Mouse (Mus musculus) forebrain, postnatal 0 days (tissue): ENCODE measurements at regions not wholly inside any gene's neighbourhood (a gene's known extent, or its start where the extent isn't known, plus 50 kb on each side); places are given as distances from the start of the nearest gene placed in this dataset.

Experiments used
- ATAC-seq: fragments of 200-750 bp; cut with Nextera tagmentation; 2 replicates; pipeline ENCODE4 v1.8.0; 2017; ENCODE audit warnings: mild to moderate bottlenecking, moderate library complexity
- DNase-seq: peaks from one replicate; pipeline ENCODE4 v3.0.0-alpha.2; 2015
- H3K27ac ChIP-seq: fragments of 300-500 bp; sonication (generic); 2 replicates; pipeline ENCODE4 v1.5.1; 2014; ENCODE audit warnings: low read depth, mild to moderate bottlenecking, antibody characterized with exemption, low read length, moderate library complexity, mixed read lengths
- H3K27me3 ChIP-seq: fragments of 300-500 bp; sonication (generic); 2 replicates; pipeline ENCODE4 v1.6.1; 2014; ENCODE audit warnings: mild to moderate bottlenecking, low read length, mixed read lengths; ENCODE audit not compliant: insufficient read depth
- H3K36me3 ChIP-seq: fragments of 300-500 bp; sonication (generic); 2 replicates; pipeline ENCODE4 v1.6.1; 2014; ENCODE audit warnings: mild to moderate bottlenecking, moderate library complexity; ENCODE audit not compliant: insufficient read depth
- H3K4me1 ChIP-seq: fragments of 300-500 bp; sonication (generic); 2 replicates; pipeline ENCODE4 v1.6.1; 2014; ENCODE audit warnings: antibody characterized with exemption; ENCODE audit not compliant: insufficient read depth
- H3K4me2 ChIP-seq: fragments of 300-500 bp; sonication (generic); 2 replicates; pipeline ENCODE4 v1.6.1; 2014; ENCODE audit warnings: low read depth, mild to moderate bottlenecking, moderate library complexity
- H3K4me3 ChIP-seq: fragments of 300-500 bp; sonication (generic); 2 replicates; pipeline ENCODE4 v1.5.1; 2014; ENCODE audit warnings: low read depth, low read length, mixed read lengths
- H3K9ac ChIP-seq: fragments of 300-500 bp; sonication (generic); 2 replicates; pipeline ENCODE4 v1.6.1; 2014; ENCODE audit warnings: mild to moderate bottlenecking
- H3K9me3 ChIP-seq: fragments of 300-500 bp; sonication (generic); 2 replicates; pipeline ENCODE4 v1.6.1; 2016; ENCODE audit warnings: low read length
- CTCF ChIP-seq: sonication (generic); IDR thresholded peaks from 2 replicates; pipeline ENCODE4 v1.5.1; 2016; ENCODE audit warnings: antibody characterized with exemption, control low read depth, low read depth
- WGBS: fragments of 180-500 bp; shearing (Covaris S2); extraction: QIAGEN DNeasy Blood & Tissue Kit; methylation state at CpG from one replicate; pipeline ENCODE4 v1.1.7; 2014; 5-methylcytosine and 5-hydroxymethylcytosine counted together

DNA sequence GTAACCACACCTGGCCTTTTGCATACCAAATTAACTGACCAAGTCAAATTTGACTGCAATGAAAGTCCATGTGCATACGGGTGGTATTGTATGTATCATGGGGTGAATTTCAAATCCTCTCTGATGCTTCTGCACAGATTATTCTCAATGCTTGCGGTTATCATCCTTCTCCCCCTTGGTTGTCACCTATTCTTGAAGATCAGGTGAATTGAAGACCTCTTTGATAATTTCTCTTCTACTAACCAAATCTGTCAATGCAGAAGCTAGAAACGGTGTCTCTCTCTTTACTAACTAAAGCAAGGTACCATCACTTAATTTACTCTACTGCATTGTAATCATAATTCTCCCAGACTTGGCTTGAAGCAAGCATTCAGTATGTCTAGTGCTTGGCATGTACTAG lies 235.7 kb upstream of the Plscr5 start:
- Histone ChIP-seq H3K4me2 (no peak overlapping the region), H3K4me3 (no peak overlapping the region), H3K27ac (no peak overlapping the region), H3K36me3 (no peaks in the 10 kb centered on the region), H3K9me3 (no peaks in the 10 kb centered on the region), H3K9ac (no peak overlapping the region), H3K27me3 (no peaks in the 10 kb centered on the region), H3K4me1 (no peaks in the 10 kb centered on the region)
- no peak for TF ChIP-seq CTCF
- WGBS = 92% methylated on average over 3 of the region's 3 CpGs
- no peak for DNase-seq
- no peak for ATAC-seq

DNA sequence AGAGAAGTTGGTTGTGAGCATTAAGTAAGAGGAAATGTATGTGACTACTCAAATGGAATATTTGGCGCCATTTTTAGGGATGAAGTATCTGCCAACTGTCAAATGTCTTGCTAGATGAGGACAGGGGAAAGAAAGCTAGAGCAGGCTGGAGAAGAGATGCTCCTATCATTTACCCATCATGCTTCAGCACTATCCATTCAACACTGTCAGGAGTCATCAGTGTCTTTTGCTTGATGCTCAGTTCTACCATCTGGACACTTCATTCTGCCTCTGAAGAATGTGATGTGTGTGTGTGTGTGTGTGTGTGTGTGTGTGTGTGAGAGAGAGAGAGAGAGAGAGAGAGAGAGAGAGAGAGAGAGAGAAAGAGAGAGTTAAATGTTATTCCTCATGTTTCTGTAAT lies 244.0 kb upstream of the Plscr5 start:
- no peak overlapping the region for H3K27ac ChIP-seq
- no peaks in the 10 kb centered on the region for H3K4me1 ChIP-seq
- no peaks in the 10 kb centered on the region for H3K9me3 ChIP-seq
- no peak overlapping the region for H3K4me2 ChIP-seq
- 85% methylated on average over 1 of the region's 1 CpGs for WGBS
- no peaks in the 10 kb centered on the region for H3K36me3 ChIP-seq
- DNase-seq = no peak
- ATAC-seq = no peak
- no peak for TF ChIP-seq CTCF
- no peak overlapping the region for H3K9ac ChIP-seq
- H3K27me3 ChIP-seq = no peaks in the 10 kb centered on the region
- no peak overlapping the region for H3K4me3 ChIP-seq

DNA sequence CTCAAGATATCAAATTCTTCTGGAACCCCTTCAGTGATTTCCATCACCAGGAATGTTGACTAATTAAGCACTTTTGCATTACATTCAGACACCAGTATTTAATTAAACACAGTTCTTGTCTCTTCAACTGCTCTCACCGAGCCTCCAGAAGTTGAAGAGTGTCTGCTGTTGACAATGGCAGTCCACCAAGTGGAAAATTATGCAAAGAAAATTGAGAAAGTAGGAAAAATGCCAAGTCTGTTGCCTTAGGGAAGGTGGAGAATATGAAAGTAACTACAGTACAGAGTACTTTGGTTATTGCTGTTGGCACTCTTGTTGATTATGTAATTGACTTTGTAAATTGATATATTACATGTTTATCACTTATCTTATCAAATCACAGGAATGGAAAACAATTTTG lies 250.7 kb upstream of the Plscr5 start:
- ATAC-seq (no peak), DNase-seq (no peak)
- Histone ChIP-seq H3K9me3 (no peaks in the 10 kb centered on the region), H3K36me3 (no peaks in the 10 kb centered on the region), H3K9ac (no peak overlapping the region), H3K27ac (no peak overlapping the region), H3K4me1 (no peaks in the 10 kb centered on the region), H3K27me3 (no peaks in the 10 kb centered on the region), H3K4me2 (no peak overlapping the region), H3K4me3 (no peak overlapping the region)
- TF ChIP-seq CTCF = no peak
- 5% methylated on average over 1 of the region's 1 CpGs for WGBS

DNA sequence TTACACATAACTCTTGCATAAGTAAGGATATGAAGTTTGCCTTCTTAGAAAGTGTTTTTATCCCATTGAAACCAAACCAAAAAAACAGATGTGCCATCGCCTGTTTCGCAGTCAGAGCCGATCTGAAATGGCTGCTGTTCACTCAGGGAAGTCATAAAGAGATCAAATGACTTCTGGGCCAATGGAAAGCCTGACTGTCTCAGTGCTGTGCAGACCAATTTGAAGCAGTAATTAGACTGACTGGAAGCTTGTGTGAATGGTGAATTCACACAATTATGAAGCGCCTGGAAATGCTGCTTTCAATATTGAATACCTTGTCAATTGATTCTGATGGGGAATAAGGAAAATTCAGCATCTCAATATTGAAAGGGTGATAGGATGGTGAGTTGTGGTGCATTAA lies 254.0 kb upstream of the Plscr5 start:
- H3K4me1 ChIP-seq = no peaks in the 10 kb centered on the region
- no peak overlapping the region for H3K9ac ChIP-seq
- DNase-seq = no peak

DNA sequence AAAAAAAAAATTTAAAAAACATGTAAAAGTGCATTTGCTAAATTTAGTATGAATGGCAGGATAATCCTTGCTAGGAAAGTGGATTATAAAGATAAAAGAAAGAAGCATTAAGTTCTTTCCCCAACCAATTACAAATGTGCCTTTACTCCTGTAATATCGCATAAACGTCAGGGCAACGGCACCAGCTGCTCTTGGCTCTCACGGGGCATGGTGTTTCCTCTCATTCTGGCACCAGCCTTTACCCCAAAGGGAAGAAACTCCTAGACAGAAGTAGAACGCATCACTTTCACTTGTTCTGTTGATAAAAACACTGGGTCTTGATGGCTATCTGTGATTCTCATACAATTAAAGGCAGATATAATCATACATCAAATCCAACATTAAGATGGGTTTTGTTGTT lies 288.7 kb upstream of the Plscr5 start:
- Histone ChIP-seq H3K4me3 (no peak overlapping the region), H3K27me3 (no peaks in the 10 kb centered on the region), H3K36me3 (no peaks in the 10 kb centered on the region), H3K9me3 (no peaks in the 10 kb centered on the region), H3K4me1 (no peaks in the 10 kb centered on the region), H3K27ac (no peak overlapping the region), H3K9ac (no peak overlapping the region), H3K4me2 (no peak overlapping the region)
- no peak for ATAC-seq
- WGBS = 53% methylated on average over 5 of the region's 5 CpGs
- DNase-seq = no peak
- TF ChIP-seq CTCF = no peak

More for the DNA sequence above, 254.0 kb upstream of the Plscr5 start:
- Histone ChIP-seq H3K27me3 (no peaks in the 10 kb centered on the region), H3K27ac (no peak overlapping the region), H3K4me2 (no peak overlapping the region), H3K4me3 (no peak overlapping the region), H3K36me3 (no peaks in the 10 kb centered on the region), H3K9me3 (no peaks in the 10 kb centered on the region)
- WGBS = 37% methylated on average over 4 of the region's 4 CpGs
- ATAC-seq = no peak
- no peak for TF ChIP-seq CTCF

DNA sequence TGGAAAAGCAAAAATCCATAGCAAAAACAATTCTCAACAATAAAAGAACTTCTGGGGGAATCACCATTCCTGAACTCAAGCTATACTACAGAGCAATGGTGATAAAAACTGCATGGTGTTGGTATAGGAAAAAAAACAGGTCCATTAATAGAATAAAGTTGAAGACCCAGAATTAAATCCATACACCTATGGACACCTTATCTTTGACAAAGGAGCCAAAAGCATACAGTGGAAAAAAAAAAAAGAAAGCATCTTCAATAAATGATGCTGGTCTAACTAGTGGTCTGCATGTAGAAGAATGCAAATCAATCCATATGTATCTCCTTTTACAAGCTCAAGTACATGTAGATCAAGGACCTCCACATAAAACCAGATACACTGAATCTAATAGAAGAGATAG lies 291.8 kb upstream of the Plscr5 start:
- Histone ChIP-seq H3K36me3 (no peaks in the 10 kb centered on the region), H3K4me3 (no peak overlapping the region), H3K4me2 (no peak overlapping the region), H3K9ac (no peak overlapping the region), H3K27ac (no peak overlapping the region), H3K4me1 (no peaks in the 10 kb centered on the region), H3K9me3 (no peaks in the 10 kb centered on the region), H3K27me3 (no peaks in the 10 kb centered on the region)
- ATAC-seq (no peak), DNase-seq (no peak)
- no peak for TF ChIP-seq CTCF

DNA sequence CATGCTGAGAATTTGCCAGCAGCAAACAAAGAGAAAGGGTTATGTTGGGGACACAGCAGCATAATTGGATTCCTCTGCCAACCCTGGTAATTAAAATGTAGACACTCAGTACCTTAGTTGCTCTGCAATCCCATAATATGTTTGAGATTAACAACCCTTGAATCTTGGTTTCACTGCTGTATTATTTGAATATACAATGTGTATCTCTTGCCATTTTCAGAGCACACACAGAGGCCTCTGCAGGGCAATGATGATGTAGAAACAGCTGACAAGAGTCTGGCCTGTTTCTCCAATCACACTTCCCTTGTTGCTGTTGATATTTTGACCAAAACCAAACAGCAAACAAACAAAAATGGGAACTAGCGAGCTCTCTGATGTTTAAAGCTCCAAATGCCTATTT lies 315.9 kb upstream of the Plscr5 start:
- Histone ChIP-seq H3K4me2 (no peak overlapping the region), H3K9ac (no peak overlapping the region), H3K36me3 (no peaks in the 10 kb centered on the region), H3K27ac (no peak overlapping the region), H3K4me3 (no peak overlapping the region), H3K4me1 (no peaks in the 10 kb centered on the region), H3K9me3 (no peaks in the 10 kb centered on the region), H3K27me3 (no peaks in the 10 kb centered on the region)
- 66% methylated on average over 1 of the region's 1 CpGs for WGBS
- ATAC-seq = no peak
- TF ChIP-seq CTCF = no peak
- DNase-seq = no peak

DNA sequence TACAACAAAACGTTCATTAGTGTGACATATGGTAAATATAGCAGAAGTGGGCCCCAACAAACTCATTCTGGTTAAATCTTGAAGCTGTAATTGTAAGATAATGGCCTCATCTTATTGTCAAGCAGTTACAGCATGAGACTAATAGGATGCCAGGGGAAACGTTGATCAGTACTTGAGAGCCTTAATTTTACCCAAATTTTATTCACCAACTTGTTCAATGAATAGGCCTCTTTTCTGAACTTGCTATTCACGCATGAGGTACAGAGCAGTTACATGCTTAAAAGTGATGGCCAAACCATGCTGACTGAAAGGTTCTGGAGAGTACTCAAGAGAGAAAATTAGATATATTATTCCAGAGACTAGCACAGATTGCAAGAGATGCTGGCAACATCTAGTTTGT lies 361.2 kb upstream of the Plscr5 start:
- no peak overlapping the region for H3K4me2 ChIP-seq
- no peak overlapping the region for H3K4me3 ChIP-seq
- 31% methylated on average over 3 of the region's 3 CpGs for WGBS
- no peaks in the 10 kb centered on the region for H3K4me1 ChIP-seq
- H3K9me3 ChIP-seq = no peaks in the 10 kb centered on the region
- H3K27me3 ChIP-seq = no peaks in the 10 kb centered on the region
- H3K27ac ChIP-seq = no peak overlapping the region
- no peaks in the 10 kb centered on the region for H3K36me3 ChIP-seq
- ATAC-seq = peak; percentile 27; the same call in 1 of the 2 replicates
- TF ChIP-seq CTCF = no peak
- DNase-seq = no peak
- H3K9ac ChIP-seq = no peak overlapping the region
